Mouse (Mus musculus) kidney, adult 2 months (tissue): ENCODE data around the gene Kmt5c. TPM values are rescaled to one million over a fixed set of nuclear protein-coding genes. Genes with fewer than 3 reads are reported as not detected.

Experiments used
- DNase-seq: peaks from one replicate; pipeline ENCODE4 v3.0.0; 2021
- H3K27ac ChIP-seq: fragments of 200-500 bp; 2 replicates; pipeline ENCODE4 v1.5.1; 2012; ENCODE audit warnings: low read depth, low read length, control low read depth, inconsistent platforms; ENCODE audit not compliant: insufficient read depth
- H3K27me3 ChIP-seq: fragments of 200-500 bp; replicated peaks from 2 replicates; pipeline ENCODE4 v1.6.1; 2012; ENCODE audit warnings: mild to moderate bottlenecking, moderate library complexity, low read length, inconsistent platforms; ENCODE audit not compliant: control insufficient read depth, insufficient read depth
- H3K36me3 ChIP-seq: fragments of 200-500 bp; 2 replicates; pipeline ENCODE4 v1.6.1; 2012; ENCODE audit warnings: mild to moderate bottlenecking, moderate library complexity, low read length, inconsistent platforms; ENCODE audit not compliant: control insufficient read depth, insufficient read depth
- H3K4me1 ChIP-seq: fragments of 200-500 bp; 2 replicates; pipeline ENCODE4 v1.6.1; 2011; ENCODE audit warnings: low read length; ENCODE audit not compliant: control insufficient read depth, insufficient read depth
- H3K4me3 ChIP-seq: fragments of 200-500 bp; 2 replicates; pipeline ENCODE4 v1.5.1; 2011; ENCODE audit warnings: mild to moderate bottlenecking, low read depth, low read length, control low read depth; ENCODE audit not compliant: insufficient read depth
- CTCF ChIP-seq: fragments of 200-500 bp; conservative IDR thresholded peaks from 2 replicates; pipeline ENCODE4 v1.5.1; 2011; ENCODE audit warnings: low read depth, mild to moderate bottlenecking, control low read depth, low read length, moderate library complexity, mixed read lengths; ENCODE audit not compliant: insufficient read depth, insufficient read length
- POLR2A ChIP-seq: fragments of 200-500 bp; IDR thresholded peaks from one replicate; pipeline ENCODE4 v1.6.1; 2011; ENCODE audit warnings: low read depth, low read length, control low read depth
- WGBS: fragments of 180-500 bp; shearing (Covaris S2); methylation state at CpG from one replicate; pipeline ENCODE4 v1.1.7; 2018; 5-methylcytosine and 5-hydroxymethylcytosine counted together
- polyA plus RNA-seq: library from polyadenylated mRNA; depleted of rRNA; stranded (reverse); fragments of >200 nt; gene quantifications from 2 replicates; pipeline ENCODE4 v1.2.3, GENCODE M21; 2012

Gene Kmt5c
- polyA plus RNA-seq, 1 experiment = 83.2 TPM

DNA sequence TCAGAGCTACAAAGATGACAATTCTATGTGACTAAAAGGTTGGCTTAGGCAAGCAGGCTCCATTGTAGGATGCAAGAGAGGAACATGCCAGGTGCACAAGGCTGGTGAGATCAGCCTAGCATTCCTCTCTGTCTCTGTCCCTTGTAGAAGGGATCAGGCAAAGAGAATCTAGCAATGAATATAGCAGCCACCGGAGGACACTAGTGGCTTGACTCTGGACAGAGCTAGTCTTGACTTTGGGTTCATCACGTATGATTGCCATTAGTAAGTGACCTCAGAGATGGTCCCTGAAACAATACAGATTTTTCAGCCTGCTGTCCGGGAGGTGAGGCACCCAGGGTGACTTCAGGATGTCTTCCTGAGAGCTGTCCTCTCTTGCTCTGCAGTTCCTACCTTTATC is 27.3 kb upstream of the Kmt5c start:
- H3K36me3 ChIP-seq = no peaks in the 10 kb centered on the region
- WGBS = 81% methylated on average over 3 of the region's 3 CpGs
- DNase-seq = no peak

DNA sequence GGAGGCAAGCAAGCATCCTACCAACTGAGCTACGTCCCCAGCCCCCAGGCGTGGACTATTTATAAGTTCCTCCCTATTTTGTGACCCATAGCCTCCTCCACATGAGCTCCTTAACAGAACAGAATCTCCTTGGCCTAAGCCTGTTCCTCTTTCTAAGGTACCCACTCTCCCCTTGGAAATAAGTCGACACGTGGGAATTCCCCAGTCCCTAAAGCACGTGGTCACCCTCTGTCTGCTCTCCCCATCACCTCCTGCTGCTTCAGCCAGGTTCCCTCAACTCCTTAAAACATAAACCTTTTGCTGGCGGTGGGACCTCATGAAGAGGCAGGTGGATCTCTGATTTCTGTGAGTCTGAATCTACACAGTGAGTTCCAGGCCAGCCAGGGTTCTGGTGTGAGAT is 23.0 kb upstream of the Kmt5c start:
- H3K4me3 ChIP-seq = no peak overlapping the region
- 51% methylated on average over 6 of the region's 6 CpGs for whole genome bisulfite sequencing
- H3K27me3 ChIP-seq = no peaks in the 10 kb centered on the region
- H3K27ac ChIP-seq = no peak overlapping the region
- no peak for TF ChIP-seq POLR2A
- TF ChIP-seq CTCF = no peak
- H3K36me3 ChIP-seq = no peaks in the 10 kb centered on the region
- no peak for DNase-seq
- H3K4me1 ChIP-seq = no peaks in the 10 kb centered on the region

More for the DNA sequence above, 27.3 kb upstream of the Kmt5c start:
- H3K4me3 ChIP-seq = no peak overlapping the region
- H3K27ac ChIP-seq = no peak overlapping the region
- TF ChIP-seq POLR2A (no peak), CTCF (peak; percentile 25; the same call in 1 of the 2 replicates)
- H3K27me3 ChIP-seq = no peaks in the 10 kb centered on the region
- H3K4me1 ChIP-seq = no peaks in the 10 kb centered on the region

- WGBS = 91% methylated on average over 3 of the region's 3 CpGs
- DNase-seq = no peak
Measured at GRCm38 (mm10) chr7:4719276-4719675, 20.6 kb upstream of the Kmt5c start.

GRCm38 (mm10) chr7:4723508-4723907 is 16.4 kb upstream of the Kmt5c start:
- DNase-seq = peak; percentile 24
- WGBS = 37% methylated on average over 12 of the region's 12 CpGs

More at GRCm38 (mm10) chr7:4719276-4719675, 20.6 kb upstream of the Kmt5c start:
- TF ChIP-seq POLR2A (no peak), CTCF (no peak)
- no peaks in the 10 kb centered on the region for H3K4me1 ChIP-seq
- no peaks in the 10 kb centered on the region for H3K27me3 ChIP-seq
- no peaks in the 10 kb centered on the region for H3K36me3 ChIP-seq
- no peak overlapping the region for H3K27ac ChIP-seq
- H3K4me3 ChIP-seq = no peak overlapping the region

GRCm38 (mm10) chr7:4724359-4724758 is 15.6 kb upstream of the Kmt5c start:
- H3K27ac ChIP-seq = no peak overlapping the region
- H3K4me3 ChIP-seq = no peak overlapping the region
- no peaks in the 10 kb centered on the region for H3K27me3 ChIP-seq
- peak; percentile 10 for DNase-seq
- WGBS = 18% methylated on average over 3 of the region's 3 CpGs
- no peaks in the 10 kb centered on the region for H3K4me1 ChIP-seq
- no peaks in the 10 kb centered on the region for H3K36me3 ChIP-seq
- no peak for TF ChIP-seq POLR2A
- no peak for TF ChIP-seq CTCF

More at GRCm38 (mm10) chr7:4723508-4723907, 16.4 kb upstream of the Kmt5c start:
- H3K4me3 ChIP-seq = peak overlapping the region; percentile 47
- no peaks in the 10 kb centered on the region for H3K4me1 ChIP-seq
- H3K27ac ChIP-seq = no peak overlapping the region
- no peaks in the 10 kb centered on the region for H3K36me3 ChIP-seq
- TF ChIP-seq POLR2A = no peak
- no peak for TF ChIP-seq CTCF
- no peaks in the 10 kb centered on the region for H3K27me3 ChIP-seq

- 68% methylated on average over 7 of the region's 7 CpGs for WGBS
- Histone ChIP-seq H3K36me3 (no peaks in the 10 kb centered on the region), H3K4me3 (no peak within 1 kb of the TSS), H3K4me1 (no peaks in the 10 kb centered on the region), H3K27me3 (no peaks in the 10 kb centered on the region), H3K27ac (no peak within 1 kb of the TSS)
- no peak for DNase-seq
- TF ChIP-seq POLR2A (no peak), CTCF (no peak)
Measured at GRCm38 (mm10) chr7:4725169-4725568, 14.7 kb upstream of the Kmt5c start, which contains the start of gene Tmem150b. TSS of gene Tmem150b (minus strand) at chr7:4725249.

DNA sequence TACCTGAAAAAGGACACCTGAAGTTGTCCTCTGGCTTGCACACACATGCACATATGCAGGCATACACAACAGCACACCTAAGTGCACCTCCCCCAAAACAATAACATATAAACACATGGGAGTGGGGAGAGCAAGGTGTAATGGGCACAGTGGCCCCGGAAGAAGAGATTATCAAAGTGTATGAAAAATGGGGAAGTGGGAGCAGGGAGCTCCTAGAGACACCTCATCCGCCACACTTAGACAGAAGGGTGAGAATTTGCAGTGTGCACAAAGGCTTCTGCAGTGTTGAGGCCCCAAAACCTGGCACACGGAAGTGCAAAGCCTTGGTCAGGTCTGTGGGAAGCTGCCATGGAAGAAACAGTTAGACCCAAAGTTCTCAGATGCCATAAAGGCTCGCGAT is 8.8 kb upstream of the Kmt5c start:
- H3K4me3 ChIP-seq = no peak overlapping the region
- no peaks in the 10 kb centered on the region for H3K27me3 ChIP-seq
- peaks cover 13% of the 10 kb centered on the region; the same call in 1 of the 2 replicates for H3K4me1 ChIP-seq
- WGBS = 82% methylated on average over 5 of the region's 5 CpGs
- TF ChIP-seq POLR2A (no peak), CTCF (no peak)
- DNase-seq = no peak
- H3K27ac ChIP-seq = no peak overlapping the region
- H3K36me3 ChIP-seq = no peaks in the 10 kb centered on the region
